Mouse (Mus musculus): ENCODE results near the gene B3gat2.

B3gat2 gene

GRCm38 (mm10) chr1:23761502-23762135 lies at the start of gene B3gat2:
Gene B3gat2, plus strand, starts transcription at chr1:23761753.
- no peak for DNase-seq (ENCODE audit: low spot score)

GRCm38 (mm10) chr1:23720326-23720725 lies 41.2 kb upstream of the B3gat2 start:
- DNase-seq (ENCODE audit: low spot score): no peak

GRCm38 (mm10) chr1:23721036-23721435 lies 40.5 kb upstream of the B3gat2 start:
- DNase-seq (ENCODE audit: low spot score): no peak

- DNase-seq (ENCODE audit: low spot score): no peak
These were observed 38.8 kb upstream of the B3gat2 start for GRCm38 (mm10) chr1:23722469-23723372.

GRCm38 (mm10) chr1:23731324-23731723 lies 30.2 kb upstream of the B3gat2 start:
- DNase-seq (ENCODE audit: low spot score): no peak

- no peak for DNase-seq (ENCODE audit: low spot score)
These were observed 10.6 kb upstream of the B3gat2 start for GRCm38 (mm10) chr1:23750864-23751532.

GRCm38 (mm10) chr1:23753091-23753490 lies 8.5 kb upstream of the B3gat2 start:
- no peak for DNase-seq (ENCODE audit: low spot score)

- DNase-seq (ENCODE audit: low spot score): no peak
These were observed 8.0 kb upstream of the B3gat2 start for GRCm38 (mm10) chr1:23753591-23753990.

- DNase-seq (ENCODE audit: low spot score): no peak
These were observed 7.2 kb upstream of the B3gat2 start for GRCm38 (mm10) chr1:23754340-23754739.

- no peak for DNase-seq (ENCODE audit: low spot score)
These were observed 6.6 kb upstream of the B3gat2 start for GRCm38 (mm10) chr1:23754967-23755366.

GRCm38 (mm10) chr1:23762136-23762687 lies 659 bp downstream of the B3gat2 start:
- DNase-seq (ENCODE audit: low spot score): no peak

- peak; percentile 22 for DNase-seq (ENCODE audit: low spot score)
These were observed 1.5 kb downstream of the B3gat2 start for GRCm38 (mm10) chr1:23762782-23763630.

- DNase-seq (ENCODE audit: low spot score): no peak
These were observed 2.2 kb downstream of the B3gat2 start for GRCm38 (mm10) chr1:23763726-23764125.

GRCm38 (mm10) chr1:23764710-23765109 lies 3.2 kb downstream of the B3gat2 start:
- DNase-seq (ENCODE audit: low spot score): no peak

- DNase-seq (ENCODE audit: low spot score): no peak
These were observed 11.5 kb downstream of the B3gat2 start for GRCm38 (mm10) chr1:23773039-23773438.

GRCm38 (mm10) chr1:23792737-23793533 lies 31.4 kb downstream of the B3gat2 start:
- DNase-seq (ENCODE audit: low spot score): peak; percentile 55

GRCm38 (mm10) chr1:23798306-23798705 lies 36.8 kb downstream of the B3gat2 start:
- no peak for DNase-seq (ENCODE audit: low spot score)

GRCm38 (mm10) chr1:23821615-23822014 lies 60.1 kb downstream of the B3gat2 start:
- no peak for DNase-seq (ENCODE audit: low spot score)

GRCm38 (mm10) chr1:23826887-23827758 lies 65.6 kb downstream of the B3gat2 start:
- peak; percentile 73 for DNase-seq (ENCODE audit: low spot score)

GRCm38 (mm10) chr1:23834246-23834645 lies 72.7 kb downstream of the B3gat2 start:
- DNase-seq (ENCODE audit: low spot score): no peak
